Mouse (Mus musculus): ENCODE results near the gene Fam43a. TPM values are rescaled to one million over a fixed set of nuclear protein-coding genes. Genes with fewer than 3 reads are reported as not detected.

The Fam43a gene
- polyA plus RNA-seq, 1 experiment, result 0.46 TPM

DNA sequence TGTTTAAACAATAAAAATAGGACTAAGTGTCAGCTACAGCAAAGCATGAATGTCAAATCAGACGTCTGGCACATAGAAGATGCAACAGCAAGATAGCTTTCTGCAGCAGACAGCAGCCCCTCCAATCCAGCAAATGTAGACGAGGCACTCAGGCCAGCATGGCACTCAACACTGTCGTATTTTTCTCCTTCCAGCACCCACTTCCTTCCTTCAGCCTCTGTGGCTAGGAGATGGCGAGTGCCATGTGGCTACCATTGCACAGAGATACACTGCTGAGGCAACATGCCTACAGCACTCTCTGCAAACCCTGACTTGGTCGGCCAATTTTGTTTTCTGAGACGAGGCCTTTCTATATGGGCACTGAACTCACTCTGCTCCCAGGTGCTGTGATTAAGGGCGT is 23.7 kb upstream of the Fam43a start:
- no peak overlapping the region for H3K4me3 ChIP-seq (ENCODE audit: insufficient read depth, poor library complexity, severe bottlenecking)
- H3K36me3 ChIP-seq (ENCODE audit: control insufficient read depth, insufficient read depth), result peaks cover 94% of the 10 kb centered on the region
- H3K79me3 ChIP-seq (ENCODE audit: low read depth), result no peaks in the 10 kb centered on the region
- no peaks in the 10 kb centered on the region for H3K79me2 ChIP-seq (ENCODE audit: control insufficient read depth, insufficient read depth)
- TF ChIP-seq CEBPB (IDR thresholded peaks at IDR 0.05; ENCODE audit: low read depth), result no peak
- no peak for TF ChIP-seq MYOD1 (IDR thresholded peaks at IDR 0.05; ENCODE audit: control insufficient read depth, insufficient read length, low read depth)
- no peak for TF ChIP-seq CTCF (IDR thresholded peaks at IDR 0.05; ENCODE audit: control insufficient read depth, insufficient read depth, insufficient read length)
- no peak for TF ChIP-seq MAX (IDR thresholded peaks at IDR 0.05)
- TF ChIP-seq FOSL1 (IDR thresholded peaks at IDR 0.05; ENCODE audit: insufficient read depth, low read length, poor library complexity, severe bottlenecking), result no peak
- no peak for TF ChIP-seq USF1 (IDR thresholded peaks at IDR 0.05; ENCODE audit: low read depth)
- TF ChIP-seq MYOG (IDR thresholded peaks at IDR 0.05; ENCODE audit: control insufficient read depth, extremely low read depth, insufficient read length), result no peak
- H3K27me3 ChIP-seq (ENCODE audit: control insufficient read depth, insufficient read depth, insufficient read length), result no peaks in the 10 kb centered on the region
- H3ac ChIP-seq (ENCODE audit: control insufficient read depth, insufficient read length, low read depth), result no peak overlapping the region

DNA sequence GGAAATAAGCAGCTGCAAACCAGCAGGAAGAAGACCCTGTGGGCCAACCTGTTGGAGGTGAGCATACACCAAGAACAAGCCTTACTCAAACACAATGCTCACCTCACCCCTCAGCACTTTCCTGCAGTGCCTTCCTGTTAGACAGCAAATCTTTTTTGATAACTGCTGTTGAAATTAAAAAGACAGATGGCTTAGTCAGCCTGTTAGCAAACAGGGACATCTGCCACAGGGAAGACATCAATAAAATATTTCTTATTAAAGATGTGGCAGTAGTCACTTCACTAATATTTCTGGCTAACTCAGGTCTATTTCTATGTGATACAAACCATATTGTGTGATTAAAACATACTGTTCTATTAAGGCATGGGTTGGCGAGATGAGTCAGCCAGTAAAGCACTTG is 23.1 kb upstream of the Fam43a start:
- H3K79me3 ChIP-seq (ENCODE audit: low read depth), result no peaks in the 10 kb centered on the region
- H3K79me2 ChIP-seq (ENCODE audit: control insufficient read depth, insufficient read depth), result no peaks in the 10 kb centered on the region
- TF ChIP-seq CEBPB (IDR thresholded peaks at IDR 0.05; ENCODE audit: low read depth) (no peak), MAX (IDR thresholded peaks at IDR 0.05) (no peak), USF1 (IDR thresholded peaks at IDR 0.05; ENCODE audit: low read depth) (no peak), MYOD1 (IDR thresholded peaks at IDR 0.05; ENCODE audit: control insufficient read depth, insufficient read length, low read depth) (no peak), MYOG (IDR thresholded peaks at IDR 0.05; ENCODE audit: control insufficient read depth, extremely low read depth, insufficient read length) (no peak), CTCF (IDR thresholded peaks at IDR 0.05; ENCODE audit: control insufficient read depth, insufficient read depth, insufficient read length) (no peak), FOSL1 (IDR thresholded peaks at IDR 0.05; ENCODE audit: insufficient read depth, low read length, poor library complexity, severe bottlenecking) (no peak)
- H3ac ChIP-seq (ENCODE audit: control insufficient read depth, insufficient read length, low read depth), result no peak overlapping the region
- H3K27me3 ChIP-seq (ENCODE audit: control insufficient read depth, insufficient read depth, insufficient read length), result no peaks in the 10 kb centered on the region
- no peak overlapping the region for H3K4me3 ChIP-seq (ENCODE audit: insufficient read depth, poor library complexity, severe bottlenecking)
- peaks cover 94% of the 10 kb centered on the region for H3K36me3 ChIP-seq (ENCODE audit: control insufficient read depth, insufficient read depth)

DNA sequence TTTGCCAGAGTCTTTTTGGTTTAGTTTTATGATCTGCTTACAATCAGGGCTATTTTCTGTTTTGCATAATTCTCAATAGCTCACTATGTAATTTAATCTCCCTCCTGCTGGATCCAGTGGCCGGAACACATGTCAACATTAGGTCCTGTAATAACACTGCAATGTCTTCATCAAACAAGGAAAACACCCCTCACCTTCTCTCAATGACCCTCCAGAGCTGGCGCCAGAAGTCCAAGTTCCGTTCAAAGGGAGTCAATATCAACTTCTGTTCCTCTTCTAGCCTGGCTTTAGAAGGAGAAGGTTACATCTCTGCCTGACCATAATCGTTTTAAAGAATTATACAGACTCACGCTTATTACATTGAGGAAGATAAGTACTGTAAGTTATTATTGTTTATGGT is 18.8 kb upstream of the Fam43a start:
- Histone ChIP-seq H3K36me3 (ENCODE audit: control insufficient read depth, insufficient read depth) (peaks cover 100% of the 10 kb centered on the region), H3K79me2 (ENCODE audit: control insufficient read depth, insufficient read depth) (peaks cover 24% of the 10 kb centered on the region), H3ac (ENCODE audit: control insufficient read depth, insufficient read length, low read depth) (no peak overlapping the region), H3K79me3 (ENCODE audit: low read depth) (peaks cover 19% of the 10 kb centered on the region), H3K4me3 (ENCODE audit: insufficient read depth, poor library complexity, severe bottlenecking) (no peak overlapping the region), H3K27me3 (ENCODE audit: control insufficient read depth, insufficient read depth, insufficient read length) (no peaks in the 10 kb centered on the region)
- no peak for TF ChIP-seq CTCF (IDR thresholded peaks at IDR 0.05; ENCODE audit: control insufficient read depth, insufficient read depth, insufficient read length)
- no peak for TF ChIP-seq MYOG (IDR thresholded peaks at IDR 0.05; ENCODE audit: control insufficient read depth, extremely low read depth, insufficient read length)
- no peak for TF ChIP-seq CEBPB (IDR thresholded peaks at IDR 0.05; ENCODE audit: low read depth)

DNA sequence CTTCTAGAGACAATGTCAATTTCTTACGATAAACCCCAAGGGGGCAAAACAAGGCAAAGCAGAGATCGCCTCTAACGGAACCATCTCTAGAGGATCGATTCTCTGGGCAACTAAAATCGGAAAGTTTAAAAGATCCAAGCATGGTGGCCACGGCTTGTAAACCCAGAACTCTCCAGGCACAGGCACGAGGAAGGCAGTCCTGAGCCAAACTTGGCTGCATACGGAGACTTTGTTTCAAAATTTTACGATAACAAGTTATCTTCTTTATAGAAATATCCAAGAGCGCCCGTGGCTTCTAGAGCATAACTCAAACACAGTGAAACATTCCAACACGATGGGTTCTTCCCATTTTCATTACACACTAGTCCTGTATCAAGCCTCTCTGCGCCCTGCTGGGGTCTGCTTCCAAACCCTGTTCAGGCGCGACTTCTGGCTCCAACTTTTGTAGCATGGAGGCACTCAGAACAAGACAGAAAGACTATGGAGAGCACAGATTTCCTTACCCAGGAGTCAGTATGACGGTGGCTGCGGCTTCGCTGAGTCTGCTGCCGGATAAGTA is 12.5 kb upstream of the Fam43a start:
- H3K79me3 ChIP-seq (ENCODE audit: low read depth), result peaks cover 34% of the 10 kb centered on the region
- H3K27me3 ChIP-seq (ENCODE audit: control insufficient read depth, insufficient read depth, insufficient read length), result no peaks in the 10 kb centered on the region
- peaks cover 41% of the 10 kb centered on the region for H3K79me2 ChIP-seq (ENCODE audit: control insufficient read depth, insufficient read depth)
- peaks cover 39% of the 10 kb centered on the region for H3K36me3 ChIP-seq (ENCODE audit: control insufficient read depth, insufficient read depth)
- H3ac ChIP-seq (ENCODE audit: control insufficient read depth, insufficient read length, low read depth), result peak overlapping the region; percentile 97
- H3K4me3 ChIP-seq (ENCODE audit: insufficient read depth, poor library complexity, severe bottlenecking), result peak overlapping the region; percentile 78
- TF ChIP-seq MYOD1 (IDR thresholded peaks at IDR 0.05; ENCODE audit: control insufficient read depth, insufficient read length, low read depth), result no peak
- TF ChIP-seq MYOG (IDR thresholded peaks at IDR 0.05; ENCODE audit: control insufficient read depth, extremely low read depth, insufficient read length), result no peak
- no peak for TF ChIP-seq CEBPB (IDR thresholded peaks at IDR 0.05; ENCODE audit: low read depth)
- no peak for TF ChIP-seq MAX (IDR thresholded peaks at IDR 0.05)
- TF ChIP-seq CTCF (IDR thresholded peaks at IDR 0.05; ENCODE audit: control insufficient read depth, insufficient read depth, insufficient read length), result no peak
- TF ChIP-seq FOSL1 (IDR thresholded peaks at IDR 0.05; ENCODE audit: insufficient read depth, low read length, poor library complexity, severe bottlenecking), result no peak
- TF ChIP-seq USF1 (IDR thresholded peaks at IDR 0.05; ENCODE audit: low read depth), result no peak

DNA sequence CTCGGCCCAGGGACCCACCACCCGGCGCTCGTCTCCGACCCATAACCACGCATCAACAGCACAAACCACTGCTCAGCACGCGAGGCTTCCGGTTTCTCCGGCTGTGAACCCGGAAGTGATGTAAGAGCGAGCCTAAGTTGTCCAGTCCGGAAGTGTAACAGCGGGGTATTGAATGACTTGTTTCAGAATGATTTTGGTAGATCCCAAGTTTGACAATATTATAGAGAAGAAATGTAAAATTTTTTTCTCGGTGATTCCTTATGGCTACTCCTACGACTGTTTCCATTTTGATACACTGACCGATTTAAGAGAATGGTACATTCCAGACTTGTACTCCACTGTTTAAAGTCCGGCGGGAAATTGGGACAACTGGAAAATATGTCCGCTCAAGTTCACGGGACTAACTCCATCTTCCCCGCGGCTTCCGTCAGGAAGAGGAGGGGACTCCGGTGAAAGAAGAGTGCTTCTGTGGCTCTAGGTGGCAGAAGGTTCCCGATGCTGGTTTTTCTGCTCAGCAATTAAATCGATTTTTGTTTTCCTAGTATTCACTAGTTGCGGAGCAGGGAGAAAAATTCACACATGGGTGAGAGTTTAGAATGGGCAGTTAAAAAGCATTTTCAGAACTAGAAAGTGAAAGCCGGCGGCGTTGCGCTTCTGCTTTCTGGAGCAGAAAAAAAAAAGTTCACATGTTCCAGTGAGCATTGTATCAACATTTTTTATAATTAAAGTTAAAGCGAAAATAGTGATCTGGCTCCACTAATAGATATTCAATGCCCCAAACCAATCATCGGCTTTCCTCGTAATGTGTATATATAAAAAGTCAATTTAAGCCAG is 11.8 kb upstream of the Fam43a start, which contains the start of gene Lsg1:
Gene Lsg1, minus strand, starts transcription at position 99 of the 834 bp plus-strand sequence.
- Histone ChIP-seq H3K79me2 (ENCODE audit: control insufficient read depth, insufficient read depth) (peaks cover 41% of the 10 kb centered on the region), H3K4me3 (ENCODE audit: insufficient read depth, poor library complexity, severe bottlenecking) (peak within 1 kb of the TSS; percentile 78), H3K36me3 (ENCODE audit: control insufficient read depth, insufficient read depth) (peaks cover 32% of the 10 kb centered on the region), H3ac (ENCODE audit: control insufficient read depth, insufficient read length, low read depth) (peak within 1 kb of the TSS; percentile 97), H3K79me3 (ENCODE audit: low read depth) (peaks cover 34% of the 10 kb centered on the region), H3K27me3 (ENCODE audit: control insufficient read depth, insufficient read depth, insufficient read length) (no peaks in the 10 kb centered on the region)
- TF ChIP-seq FOSL1 (IDR thresholded peaks at IDR 0.05; ENCODE audit: insufficient read depth, low read length, poor library complexity, severe bottlenecking), result no peak
- no peak for TF ChIP-seq MYOG (IDR thresholded peaks at IDR 0.05; ENCODE audit: control insufficient read depth, extremely low read depth, insufficient read length)
- TF ChIP-seq USF1 (IDR thresholded peaks at IDR 0.05; ENCODE audit: low read depth), result no peak
- peak; percentile 27 for TF ChIP-seq CEBPB (IDR thresholded peaks at IDR 0.05; ENCODE audit: low read depth)
- peak; percentile 24 for TF ChIP-seq MAX (IDR thresholded peaks at IDR 0.05)
- TF ChIP-seq MYOD1 (IDR thresholded peaks at IDR 0.05; ENCODE audit: control insufficient read depth, insufficient read length, low read depth), result no peak
- TF ChIP-seq CTCF (IDR thresholded peaks at IDR 0.05; ENCODE audit: control insufficient read depth, insufficient read depth, insufficient read length), result no peak
